Mouse (Mus musculus): ENCODE measurements around the gene Gigyf1.

Gigyf1 gene

DNA sequence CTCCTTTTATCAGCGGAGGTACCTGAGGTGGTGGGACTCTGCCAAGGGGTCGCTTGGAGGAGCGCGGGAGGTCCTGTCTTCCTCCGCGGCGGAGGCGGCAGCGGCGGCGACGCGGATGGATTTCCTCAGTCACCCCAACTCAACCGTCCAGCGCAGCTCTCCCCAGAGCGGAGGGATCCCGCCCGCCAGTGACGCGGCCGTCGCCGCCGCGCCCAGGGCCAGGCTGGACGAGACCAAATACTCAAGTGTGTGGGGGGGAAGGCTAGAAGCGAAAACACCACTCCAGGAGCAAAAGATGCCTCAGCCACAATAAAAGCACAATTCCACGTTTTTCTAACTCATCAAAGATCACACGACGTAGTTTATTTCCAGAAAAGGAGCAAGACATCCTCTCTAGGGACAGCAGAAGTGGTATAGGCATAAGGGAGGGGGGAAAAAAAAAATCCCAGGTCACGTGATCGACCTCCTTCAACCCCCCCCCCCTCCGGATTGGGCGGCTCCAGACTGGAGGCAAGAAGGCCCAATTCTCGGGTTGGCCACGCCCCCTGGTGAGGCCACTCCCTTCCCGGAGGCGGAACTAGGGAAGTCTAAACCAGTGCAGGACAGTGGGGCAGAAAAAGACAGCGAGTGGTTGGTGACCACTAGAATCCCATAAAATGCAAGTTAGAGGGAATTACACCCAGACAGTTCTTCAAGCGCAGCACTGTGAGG is 14.9 kb downstream of the Gigyf1 start, which contains the start of the genes Epo and Gnb2:
Gene Epo, minus strand, starts transcription at position 126 of the 711 bp plus-strand sequence.
Gene Gnb2, minus strand, starts transcription at position 394 of the 711 bp plus-strand sequence.
- in situ Hi-C loops (cut with MboI, MseI): loop anchor here (10.0 kb wide), 1 partner anchor 642 kb away; the partner anchor contains the start of genes Ap4m1 and Mcm7

- in situ Hi-C loops (cut with MboI, MseI): loop anchor here (10.0 kb wide), 1 partner anchor 640 kb away; the partner anchor contains the start of genes Ap4m1 and Mcm7
These were observed 16.4 kb downstream of the Gigyf1 start for GRCm38 (mm10) chr5:137534762-137535161.

- in situ Hi-C loops (cut with MboI, MseI): loop anchor here (10.0 kb wide), 1 partner anchor 639 kb away; the partner anchor contains the start of genes Ap4m1 and Mcm7
These were observed 17.0 kb downstream of the Gigyf1 start for GRCm38 (mm10) chr5:137535318-137535717.

DNA sequence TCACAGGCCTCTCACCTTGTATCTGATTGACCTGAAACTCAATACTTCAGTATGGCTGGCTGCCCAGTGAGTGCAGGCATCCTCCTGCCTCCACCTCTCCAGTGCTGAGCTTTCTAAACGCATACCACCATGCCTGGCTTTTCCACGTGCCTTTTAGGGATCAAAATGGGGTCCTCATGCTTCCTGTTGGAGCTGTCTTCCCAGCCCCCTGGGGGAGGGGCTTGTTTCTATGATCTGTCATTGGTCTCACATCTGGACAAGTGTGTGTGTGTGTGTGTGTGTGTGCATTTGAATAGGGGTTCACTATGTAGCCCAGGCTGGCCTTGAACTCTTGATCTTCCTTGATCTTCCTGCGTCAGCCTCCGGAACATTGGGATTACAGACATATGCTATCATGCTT is 19.1 kb downstream of the Gigyf1 start:
- in situ Hi-C loops (cut with MboI, MseI): loop anchor here (10.0 kb wide), 1 partner anchor 637 kb away; the partner anchor contains the start of genes Ap4m1 and Mcm7

DNA sequence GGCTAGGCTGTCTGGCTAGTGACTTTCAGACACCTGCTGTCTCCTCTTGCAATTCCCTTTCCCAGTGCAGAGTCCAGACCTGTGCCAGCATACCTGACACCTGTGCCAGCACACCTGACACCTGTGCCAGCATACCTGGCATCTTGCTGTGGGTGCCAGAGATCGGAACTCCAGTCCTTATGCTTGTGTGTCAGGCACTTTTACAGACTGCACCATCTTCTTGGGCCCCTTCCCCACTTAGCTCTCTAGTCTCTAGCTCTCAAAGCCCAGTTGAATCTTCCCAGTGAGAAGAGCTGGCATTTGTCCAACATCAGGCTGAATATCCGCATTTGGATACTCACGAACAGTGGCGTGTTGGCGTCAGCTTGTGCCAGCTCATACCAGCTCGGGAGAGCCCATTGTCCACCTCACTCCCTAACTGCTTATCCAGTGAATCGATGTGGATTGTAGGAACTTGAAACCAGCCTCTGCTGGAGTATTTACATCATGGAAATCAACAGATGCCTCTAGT is 21.0 kb downstream of the Gigyf1 start:
- in situ Hi-C loops (cut with MboI, MseI): loop anchor here (10.0 kb wide), 1 partner anchor 635 kb away; the partner anchor contains the start of genes Ap4m1 and Mcm7

DNA sequence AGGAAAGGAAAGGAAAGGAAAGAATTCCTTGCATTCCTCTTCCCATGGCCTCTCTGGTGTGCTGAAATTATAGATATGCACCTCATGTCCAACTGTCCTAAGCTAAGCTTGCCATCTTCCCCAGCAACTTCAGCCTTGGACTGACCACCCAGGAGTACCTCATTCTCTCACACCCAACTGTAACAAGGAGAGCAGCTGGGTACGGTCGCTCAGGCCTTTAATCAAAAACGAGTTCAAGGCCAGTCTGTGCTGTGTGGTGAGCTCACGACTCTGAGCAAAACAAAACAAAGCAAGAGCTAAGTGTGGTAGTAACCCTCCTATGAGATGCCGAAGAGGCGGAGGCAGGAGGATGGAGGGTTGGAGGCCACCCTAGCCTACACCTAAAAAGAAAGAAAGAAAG is 22.6 kb downstream of the Gigyf1 start:
- in situ Hi-C loops (cut with MboI, MseI): no loop called here

DNA sequence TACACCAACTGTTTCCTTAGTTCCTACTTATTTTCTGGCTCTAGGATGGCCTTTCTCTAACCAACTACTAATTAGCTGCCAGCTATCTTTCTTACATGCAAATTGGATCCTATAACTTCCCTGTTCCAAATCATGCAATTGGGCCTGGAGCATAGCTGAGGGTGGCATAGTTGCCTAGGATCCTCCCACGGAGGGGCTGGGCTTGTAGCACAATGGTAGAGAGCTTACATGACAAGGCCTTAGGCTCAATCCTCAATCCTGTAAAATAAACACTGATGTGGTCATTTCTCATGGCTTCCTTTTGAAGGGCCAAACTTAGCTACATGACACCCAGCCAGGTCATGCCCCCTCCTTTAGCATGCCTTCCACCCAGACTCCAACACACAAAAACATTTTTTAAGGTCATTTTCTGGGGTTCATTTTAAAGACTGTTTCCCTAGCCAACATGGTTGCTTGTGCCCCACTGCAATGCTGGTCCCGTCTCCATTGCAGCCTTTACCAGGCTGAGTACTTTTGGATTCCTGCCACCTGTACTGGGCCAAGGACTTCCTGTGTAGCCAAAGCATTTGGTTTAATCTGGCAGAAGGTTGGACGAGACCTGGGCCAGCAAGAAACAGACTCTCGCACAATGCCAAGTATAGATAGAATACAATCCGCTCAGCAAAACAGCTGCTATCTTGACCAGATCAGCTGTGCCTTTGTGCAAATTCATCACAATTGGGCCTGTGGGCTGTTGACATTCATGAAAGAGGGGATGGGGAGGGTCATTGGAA is 23.6 kb downstream of the Gigyf1 start:
- in situ Hi-C loops (cut with MboI, MseI): no loop called here

- in situ Hi-C loops (cut with MboI, MseI): no loop called here
These were observed 26.6 kb downstream of the Gigyf1 start for GRCm38 (mm10) chr5:137544926-137545325.

GRCm38 (mm10) chr5:137545596-137545995 is 27.2 kb downstream of the Gigyf1 start:
- in situ Hi-C loops (cut with MboI, MseI): no loop called here

DNA sequence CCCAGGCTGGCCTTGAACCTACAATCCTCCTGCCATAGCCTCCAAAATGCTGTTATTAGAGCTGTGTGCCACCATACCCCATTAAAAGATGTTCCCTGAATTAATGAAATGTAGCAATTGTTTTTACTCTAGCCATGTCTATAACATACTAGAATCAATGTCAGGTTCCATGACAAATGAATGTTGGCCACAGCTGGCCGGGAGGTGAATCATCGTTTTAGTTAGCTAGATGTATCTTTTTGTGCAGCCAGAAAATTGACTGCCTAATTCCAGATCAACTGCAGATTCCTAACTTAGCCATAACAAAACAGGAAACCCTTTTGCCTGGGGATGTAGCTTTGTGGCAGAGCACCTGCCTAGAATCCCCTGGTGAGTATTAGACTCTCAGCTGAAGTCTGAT is 31.5 kb downstream of the Gigyf1 start:
- in situ Hi-C loops (cut with MboI, MseI): no loop called here

GRCm38 (mm10) chr5:137551119-137551518 is 32.8 kb downstream of the Gigyf1 start:
- in situ Hi-C loops (cut with MboI, MseI): no loop called here

- in situ Hi-C loops (cut with MboI, MseI): no loop called here
These were observed 34.7 kb downstream of the Gigyf1 start for GRCm38 (mm10) chr5:137553000-137553399.

DNA sequence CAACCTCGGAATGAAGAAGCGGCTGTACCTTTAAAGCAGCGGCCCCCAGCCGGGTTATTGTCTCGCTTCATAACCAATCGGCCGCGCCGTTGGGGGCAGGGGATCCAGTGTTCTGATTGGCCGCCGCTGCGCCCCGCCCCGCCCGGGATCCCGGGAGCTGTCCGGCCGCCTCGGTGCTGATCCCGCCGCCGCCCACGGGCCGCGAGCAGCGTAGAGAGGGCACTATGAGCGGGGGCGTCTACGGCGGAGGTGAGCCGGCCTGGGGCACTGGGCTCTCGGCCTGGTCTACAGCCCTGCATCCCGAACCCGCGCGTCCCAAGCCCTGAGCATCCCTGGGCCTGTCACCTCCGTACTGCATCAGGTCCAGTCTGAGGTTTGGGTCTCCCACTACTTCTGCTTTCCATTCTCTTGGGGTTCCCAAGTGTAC is 35.1 kb downstream of the Gigyf1 start, which contains the start of gene Actl6b:
Gene Actl6b, plus strand, starts transcription at position 107 of the 427 bp plus-strand sequence.
- in situ Hi-C loops (cut with MboI, MseI): no loop called here

GRCm38 (mm10) chr5:137553898-137554297 is 35.5 kb downstream of the Gigyf1 start:
- in situ Hi-C loops (cut with MboI, MseI): no loop called here

GRCm38 (mm10) chr5:137561556-137561955 is 43.2 kb downstream of the Gigyf1 start:
- in situ Hi-C loops (cut with MboI, MseI): loop anchor here (10.0 kb wide), 1 partner anchor 913 kb away; no protein-coding TSS in a partner anchor

DNA sequence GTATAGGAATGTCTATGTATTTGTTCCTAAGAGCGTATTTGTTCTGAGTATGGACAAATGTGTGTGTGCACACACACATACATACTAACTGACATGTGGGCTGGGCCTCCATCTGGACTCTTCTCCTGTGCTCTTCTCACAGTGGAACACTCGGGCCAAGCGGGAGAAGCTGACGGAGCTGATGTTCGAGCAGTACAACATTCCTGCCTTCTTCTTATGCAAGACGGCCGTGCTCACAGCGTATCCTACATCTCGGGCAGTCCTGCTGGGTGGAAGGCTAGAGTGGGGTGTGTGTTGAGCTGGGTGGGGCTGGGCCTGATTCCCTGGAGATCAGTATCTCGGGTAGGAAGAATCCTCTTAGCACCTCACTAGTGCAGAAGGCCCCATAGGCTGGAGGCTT is 44.6 kb downstream of the Gigyf1 start:
- in situ Hi-C loops (cut with MboI, MseI): loop anchor here (10.0 kb wide), 1 partner anchor 912 kb away; no protein-coding TSS in a partner anchor

DNA sequence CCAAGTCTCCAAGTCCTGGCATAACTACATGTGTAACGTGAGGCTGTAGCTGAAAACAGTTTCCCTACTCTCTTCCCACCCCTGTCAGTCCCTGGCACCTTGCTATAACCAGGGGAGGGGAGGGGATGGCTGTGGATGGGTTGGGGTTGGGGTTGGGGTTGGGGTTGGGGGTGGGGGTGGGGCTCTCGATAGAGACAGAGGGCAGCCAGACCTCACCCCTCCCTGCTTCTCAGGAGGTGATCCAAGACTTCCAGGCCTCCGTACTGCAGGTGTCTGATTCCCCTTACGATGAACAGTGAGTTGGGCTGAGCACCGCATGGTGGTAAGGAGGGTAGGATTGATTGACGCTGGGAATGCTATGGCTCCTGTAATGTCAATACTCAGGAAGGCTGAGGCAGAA is 47.4 kb downstream of the Gigyf1 start:
- in situ Hi-C loops (cut with MboI, MseI): loop anchor here (10.0 kb wide), 1 partner anchor 909 kb away; no protein-coding TSS in a partner anchor

DNA sequence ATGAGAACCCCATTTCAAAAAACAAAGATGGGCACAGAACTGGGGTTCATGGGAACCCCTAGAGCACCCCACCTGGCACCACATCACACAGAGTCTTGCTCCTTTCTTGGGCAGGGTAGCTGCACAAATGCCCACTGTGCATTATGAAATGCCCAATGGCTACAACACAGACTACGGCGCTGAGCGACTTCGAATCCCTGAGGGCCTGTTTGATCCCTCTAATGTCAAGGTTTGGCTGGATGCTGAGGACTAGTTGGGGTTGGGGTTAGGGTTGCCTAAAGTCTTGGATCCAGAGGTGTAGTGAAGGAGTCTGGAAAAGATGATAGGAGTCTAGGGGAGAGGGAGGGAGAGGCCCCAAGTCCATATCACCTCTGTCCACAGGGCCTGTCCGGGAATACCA is 48.1 kb downstream of the Gigyf1 start:
- in situ Hi-C loops (cut with MboI, MseI): loop anchor here (10.0 kb wide), 1 partner anchor 908 kb away; no protein-coding TSS in a partner anchor

- in situ Hi-C loops (cut with MboI, MseI): loop anchor here (10.0 kb wide), 1 partner anchor 906 kb away; no protein-coding TSS in a partner anchor
These were observed 50.0 kb downstream of the Gigyf1 start for GRCm38 (mm10) chr5:137568223-137568798.

DNA sequence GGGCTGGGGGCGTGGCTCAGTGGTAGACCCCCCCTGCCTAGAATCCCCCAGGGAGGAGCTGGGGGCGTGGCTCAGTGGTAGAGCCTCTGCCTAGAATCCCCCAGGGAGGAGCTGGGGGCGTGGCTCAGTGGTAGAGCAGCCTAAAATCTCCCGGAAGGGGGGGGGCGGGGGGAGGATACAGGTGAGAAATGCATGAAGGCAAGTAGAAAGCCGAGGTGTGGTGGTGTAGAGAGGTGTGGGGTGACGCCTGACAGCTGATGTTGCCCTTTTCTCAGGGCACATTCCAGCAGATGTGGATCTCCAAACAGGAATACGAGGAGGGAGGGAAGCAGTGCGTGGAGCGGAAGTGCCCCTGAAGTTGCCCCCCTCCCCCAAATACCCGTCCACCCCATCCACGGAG is 50.7 kb downstream of the Gigyf1 start:
- in situ Hi-C loops (cut with MboI, MseI): loop anchor here (10.0 kb wide), 1 partner anchor 906 kb away; no protein-coding TSS in a partner anchor

GRCm38 (mm10) chr5:137569665-137570064 is 51.3 kb downstream of the Gigyf1 start, which contains the start of gene Tfr2:
Gene Tfr2 (plus strand): TSS chr5:137569840.
- in situ Hi-C loops (cut with MboI, MseI): loop anchor here (10.0 kb wide), 1 partner anchor 905 kb away; no protein-coding TSS in a partner anchor

Measured in T-helper 1 cell (primary cell).